8 mouse cellular contexts compared by ENCODE assay signal in genomic region chr3:89213803-89214530, GRCm38 (mm10). TPM values are rescaled to one million over a fixed set of nuclear protein-coding genes. Genes with fewer than 3 reads are reported as not detected.
DNase-seq lines count a peak whose midpoint lies in the region; ATAC-seq lines count a peak whose summit lies in the region.

No protein-coding gene starts in this region.

- peaks cover 47% of the 10 kb centered on the region for H3K4me1 ChIP-seq in hindbrain, embryonic 15.5 days (replicated peaks)

- peak; percentile 90 for ATAC-seq in hindbrain, embryonic 15.5 days (ENCODE audit: low FRiP score, low read depth)

- peak overlapping the region; percentile 95 for H3K27ac ChIP-seq in hindbrain, embryonic 15.5 days (replicated peaks)

- H3K4me3 ChIP-seq in hindbrain, embryonic 15.5 days, result peak overlapping the region; percentile 61

- H3K27me3 ChIP-seq in hindbrain, embryonic 15.5 days, result no peaks in the 10 kb centered on the region

- H3K36me3 ChIP-seq in hindbrain, embryonic 15.5 days, result peaks cover 12% of the 10 kb centered on the region; the same call in 1 of the 2 replicates

- peak overlapping the region; percentile 75 for H3K9ac ChIP-seq in hindbrain, embryonic 15.5 days

- WGBS in hindbrain, embryonic 15.5 days, result under 1% methylated on average over 69 of the region's 69 CpGs

- no peaks in the 10 kb centered on the region for H3K9me3 ChIP-seq in hindbrain, embryonic 15.5 days

- peak; percentile 82 for DNase-seq in WW6 (ENCODE audit: low read depth, low spot score)
- peak; percentile 85 to 88 for DNase-seq in cerebellum, postnatal 36 days
- DNase-seq in frontal cortex, postnatal 36 days (ENCODE audit: low spot score in 2 of 2), result peak; percentile 93
- peak; percentile 92 to 93 for DNase-seq in left cerebral cortex, adult 18-20 months (ENCODE audit: low spot score in 2 of 2)
- peak; percentile 94 to 97 for DNase-seq in lung, postnatal 4 days
- peak; percentile 97 for DNase-seq in retina, postnatal 1 day
- DNase-seq in thymus, postnatal 4 days, result peak; percentile 89

- H3K4me2 ChIP-seq in hindbrain, embryonic 15.5 days, result peak overlapping the region; percentile 88

RNA-seq across cellular contexts. Expression of gene Thbs3, which starts 1.0 kb away (rescaled TPM):
- 51.5 and 51.6 TPM in 2 replicates for polyA plus RNA-seq in hindbrain, embryonic 15.5 days (2015; fragmentation: Nextera tagmentation; extraction: Ambion mirVana)
- 10 to 100 TPM; 16.0 to 19.4 TPM for total RNA-seq in left cerebral cortex, adult 18-20 months (2021)

RNA-seq across cellular contexts. Expression of gene Gba, which starts 11.2 kb away (rescaled TPM):
- polyA plus RNA-seq in hindbrain, embryonic 15.5 days (2015; fragmentation: Nextera tagmentation; extraction: Ambion mirVana), result 46.6 and 48.0 TPM in 2 replicates
- total RNA-seq in left cerebral cortex, adult 18-20 months (2021), result 10 to 100 TPM; 61.5 to 64.9 TPM

RNA-seq across cellular contexts. Expression of gene Mtx1, which starts 12.9 kb away (rescaled TPM):
- 149 and 152 TPM in 2 replicates for polyA plus RNA-seq in hindbrain, embryonic 15.5 days (2015; fragmentation: Nextera tagmentation; extraction: Ambion mirVana)
- total RNA-seq in left cerebral cortex, adult 18-20 months (2021), result 10 to 100 TPM; 83.2 to 97.1 TPM

RNA-seq across cellular contexts. Expression of gene Muc1, which starts 14.9 kb away (rescaled TPM):
- 1.2 and 1.6 TPM in 2 replicates for polyA plus RNA-seq in hindbrain, embryonic 15.5 days (2015; fragmentation: Nextera tagmentation; extraction: Ambion mirVana)
- under 1 TPM; 0.45 to 0.63 TPM for total RNA-seq in left cerebral cortex, adult 18-20 months (2021)

RNA-seq across cellular contexts. Expression of gene Fam189b, which starts 31.0 kb away (rescaled TPM):
- polyA plus RNA-seq in hindbrain, embryonic 15.5 days (2015; fragmentation: Nextera tagmentation; extraction: Ambion mirVana), result 35.5 and 39.2 TPM in 2 replicates
- total RNA-seq in left cerebral cortex, adult 18-20 months (2021), result 10 to 100 TPM; 48.1 to 58.5 TPM

Comparison
In these comparisons a context has a peak if more than half of its experiments do, and no peak if none do; other contexts are left out.
1. Peak in every context shown above with its lines: DNase-seq, ATAC-seq, H3K4me3 ChIP-seq and H3K27ac ChIP-seq.